In genomic region chr6:4072281-4072680, GRCm38 (mm10) we compare ENCODE assay signal across 27 mouse cellular contexts. TPM values are rescaled to one million over a fixed set of nuclear protein-coding genes. Genes with fewer than 3 reads are reported as not detected.
DNase-seq lines count a peak whose midpoint lies in the region; ATAC-seq lines count a peak whose summit lies in the region.
"Had no signal": no experiment of that assay in that cellular context is flagged by ENCODE, and none has a peak within 500 bp of the region (broad histone marks: within the 10 kb centered on the region; RNA-seq: fewer than 3 reads in every experiment).

No protein-coding gene starts in this region.

- H3K4me3 ChIP-seq in kidney, embryonic 16.5 days (ENCODE audit: low read length), result no peak overlapping the region
- H3K4me3 ChIP-seq in kidney, embryonic 14.5 days (ENCODE audit: low read length), result no peak overlapping the region
- H3K4me3 ChIP-seq in lung, embryonic 15.5 days, result no peak overlapping the region
- H3K4me3 ChIP-seq: embryonic facial prominence, embryonic 10.5 days; embryonic facial prominence, embryonic 13.5 days; erythroblast, embryonic 14.5 days; forebrain, embryonic 12.5 days; forebrain, embryonic 15.5 days; heart, embryonic 12.5 days; heart, embryonic 15.5 days; hindbrain, embryonic 10.5 days; hindbrain, embryonic 13.5 days had no signal

- DNase-seq in kidney, postnatal 4 days, result peak; percentile 19 to 24
- DNase-seq in kidney, postnatal 25 days, result no peak
- no peak for DNase-seq in lung, postnatal 4 days
- DNase-seq: adrenal gland, adult 8-10 months; adrenal gland, postnatal 25 days; cerebellum, adult 11-12 months; cerebellum, adult 8-10 months; cerebellum, postnatal 10 days; cerebellum, postnatal 36 days; embryo, embryonic 11 days; gastrocnemius, postnatal 25 days; heart, adult 18-20 months; heart, postnatal 10 days; heart, postnatal 36 days had no signal

- ATAC-seq in kidney, embryonic 16.5 days (ENCODE audit: low FRiP score, low TSS enrichment), result peak; percentile 57; the same call in 1 of the 2 replicates
- ATAC-seq in kidney, embryonic 14.5 days (ENCODE audit: low FRiP score, low TSS enrichment), result no peak
- 0 out of 2 replicates have a peak, but pooled peaks have one; percentile 35 for ATAC-seq in lung, embryonic 15.5 days (ENCODE audit: borderline replicate concordance, extremely low read depth, low FRiP score, low TSS enrichment)
- ATAC-seq: activated CD4-positive, CD25-positive, alpha-beta regulatory T cell, adult 4 months; forebrain, embryonic 15.5 days had no signal

- 0 out of 2 replicates have a peak, but pooled peaks cover under 1% of the 10 kb centered on the region for H3K36me3 ChIP-seq in kidney, embryonic 16.5 days (ENCODE audit: insufficient read depth, low read length)
- H3K36me3 ChIP-seq in kidney, embryonic 14.5 days (ENCODE audit: control insufficient read depth, insufficient read depth, low read length), result no peaks in the 10 kb centered on the region
- H3K36me3 ChIP-seq in lung, embryonic 15.5 days, result no peaks in the 10 kb centered on the region
- H3K36me3 ChIP-seq: embryonic facial prominence, embryonic 10.5 days; embryonic facial prominence, embryonic 13.5 days; forebrain, embryonic 12.5 days; forebrain, embryonic 15.5 days; heart, embryonic 15.5 days; hindbrain, embryonic 10.5 days; hindbrain, embryonic 13.5 days had no signal

- H3K4me2 ChIP-seq in kidney, embryonic 16.5 days (replicated peaks; ENCODE audit: low read depth, low read length), result no peak overlapping the region
- H3K4me2 ChIP-seq in kidney, embryonic 14.5 days (replicated peaks; ENCODE audit: low read depth, low read length), result no peak overlapping the region
- no peak overlapping the region for H3K4me2 ChIP-seq in lung, embryonic 15.5 days
- H3K4me2 ChIP-seq: embryonic facial prominence, embryonic 13.5 days; forebrain, embryonic 12.5 days; forebrain, embryonic 15.5 days; heart, embryonic 12.5 days; heart, embryonic 15.5 days; hindbrain, embryonic 13.5 days had no signal

- WGBS in kidney, embryonic 16.5 days, result 75% methylated on average over 6 of the region's 6 CpGs
- 66% methylated on average over 6 of the region's 6 CpGs for WGBS in kidney, embryonic 14.5 days
- WGBS in lung, embryonic 15.5 days, result 66% methylated on average over 6 of the region's 6 CpGs

- H3K4me1 ChIP-seq in kidney, embryonic 16.5 days (ENCODE audit: insufficient read depth, low read length), result no peaks in the 10 kb centered on the region
- H3K4me1 ChIP-seq in kidney, embryonic 14.5 days (ENCODE audit: control insufficient read depth, insufficient read depth, low read length), result no peaks in the 10 kb centered on the region
- no peaks in the 10 kb centered on the region for H3K4me1 ChIP-seq in lung, embryonic 15.5 days
- H3K4me1 ChIP-seq: embryonic facial prominence, embryonic 10.5 days; embryonic facial prominence, embryonic 13.5 days; forebrain, embryonic 12.5 days; forebrain, embryonic 15.5 days; heart, embryonic 12.5 days; heart, embryonic 15.5 days; hindbrain, embryonic 10.5 days; hindbrain, embryonic 13.5 days had no signal

- H3K27ac ChIP-seq in kidney, embryonic 16.5 days (ENCODE audit: low read length), result no peak overlapping the region
- H3K27ac ChIP-seq in kidney, embryonic 14.5 days (ENCODE audit: low read depth, low read length), result no peak overlapping the region
- no peak overlapping the region for H3K27ac ChIP-seq in lung, embryonic 15.5 days
- H3K27ac ChIP-seq: embryonic facial prominence, embryonic 10.5 days; embryonic facial prominence, embryonic 13.5 days; forebrain, embryonic 12.5 days; forebrain, embryonic 15.5 days; heart, embryonic 15.5 days; hindbrain, embryonic 10.5 days; hindbrain, embryonic 13.5 days had no signal

- H3K9ac ChIP-seq in kidney, embryonic 16.5 days (replicated peaks; ENCODE audit: low read length), result no peak overlapping the region
- no peak overlapping the region for H3K9ac ChIP-seq in kidney, embryonic 14.5 days (ENCODE audit: low read depth, low read length)
- no peak overlapping the region for H3K9ac ChIP-seq in lung, embryonic 15.5 days
- H3K9ac ChIP-seq: embryonic facial prominence, embryonic 13.5 days; forebrain, embryonic 12.5 days; forebrain, embryonic 15.5 days; heart, embryonic 12.5 days; heart, embryonic 15.5 days; hindbrain, embryonic 13.5 days had no signal

- no peaks in the 10 kb centered on the region for H3K9me3 ChIP-seq in kidney, embryonic 16.5 days (ENCODE audit: low read length)
- no peaks in the 10 kb centered on the region for H3K9me3 ChIP-seq in kidney, embryonic 14.5 days (ENCODE audit: control insufficient read depth, low read length)
- no peaks in the 10 kb centered on the region for H3K9me3 ChIP-seq in lung, embryonic 15.5 days
- H3K9me3 ChIP-seq: embryonic facial prominence, embryonic 10.5 days; embryonic facial prominence, embryonic 13.5 days; forebrain, embryonic 12.5 days; forebrain, embryonic 15.5 days; heart, embryonic 12.5 days; heart, embryonic 15.5 days; hindbrain, embryonic 10.5 days; hindbrain, embryonic 13.5 days had no signal

- H3K27me3 ChIP-seq in kidney, embryonic 16.5 days (ENCODE audit: insufficient read depth, low read length), result no peaks in the 10 kb centered on the region
- no peaks in the 10 kb centered on the region for H3K27me3 ChIP-seq in kidney, embryonic 14.5 days (ENCODE audit: control insufficient read depth, insufficient read depth, low read length)
- no peaks in the 10 kb centered on the region for H3K27me3 ChIP-seq in lung, embryonic 15.5 days
- H3K27me3 ChIP-seq: embryonic facial prominence, embryonic 13.5 days; forebrain, embryonic 12.5 days; forebrain, embryonic 15.5 days; heart, embryonic 12.5 days; heart, embryonic 15.5 days; hindbrain, embryonic 13.5 days had no signal

RNA-seq across cellular contexts. Expression of gene Bet1, which starts 14.5 kb away (rescaled TPM):
- polyA plus RNA-seq in kidney, embryonic 16.5 days (2015; fragmentation: Nextera tagmentation; extraction: Ambion mirVana), result 70.8 and 74.9 TPM in 2 replicates
- 72.7 and 87.0 TPM in 2 replicates for polyA plus RNA-seq in kidney, embryonic 14.5 days (2014; fragmentation: Nextera tagmentation; extraction: Ambion mirVana)
- 77.3 and 80.3 TPM in 2 replicates for polyA plus RNA-seq in lung, embryonic 15.5 days (2015; fragmentation: Nextera tagmentation; extraction: Ambion mirVana)

Comparison
In these comparisons a context has a peak if more than half of its experiments do, and no peak if none do; other contexts are left out.
1. DNase-seq: peak in kidney, postnatal 4 days (2 of 2); none in kidney, postnatal 25 days (0 of 2) and lung, postnatal 4 days (0 of 2).